20 mouse cellular contexts compared by ENCODE assay signal in the genomic region with DNA sequence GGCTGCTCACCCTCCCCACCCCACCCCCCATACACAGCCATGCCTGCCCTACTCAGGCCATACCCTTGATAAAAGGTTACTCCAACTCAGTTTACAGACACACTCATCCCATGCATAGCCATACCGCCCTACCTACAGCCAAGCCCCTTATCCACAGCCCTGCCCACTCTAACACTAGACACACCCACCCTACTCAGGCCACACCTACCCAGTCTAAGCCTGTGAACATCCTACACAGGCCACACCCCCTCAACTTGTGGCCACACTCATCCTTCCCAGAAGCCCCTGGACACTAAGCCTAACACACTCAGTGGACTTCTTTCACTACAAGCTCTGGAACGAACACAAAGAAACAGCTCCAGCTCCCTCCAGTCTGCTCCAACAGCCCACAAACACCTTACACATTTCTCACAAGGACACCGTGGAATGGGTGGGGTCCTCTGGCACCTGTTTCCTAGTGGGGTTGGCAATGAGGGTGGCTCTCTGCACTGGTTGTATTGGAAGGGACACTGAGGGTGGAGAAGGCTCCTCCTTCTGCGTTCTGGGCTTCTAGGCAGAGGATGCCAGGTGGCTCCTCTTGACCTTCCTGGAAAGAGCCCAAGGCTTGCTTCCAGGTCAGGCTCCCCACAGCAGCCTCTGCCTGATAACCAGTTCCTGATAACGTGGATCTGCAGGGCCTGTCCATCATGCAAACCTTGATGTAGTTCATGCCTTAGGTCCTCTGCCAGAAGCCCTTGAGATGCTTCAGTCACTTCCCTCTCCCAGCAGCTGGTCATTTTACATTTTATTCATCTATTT. TPM values are rescaled to one million over a fixed set of nuclear protein-coding genes. Genes with fewer than 3 reads are reported as not detected.
DNase-seq lines count a peak whose midpoint lies in the region; ATAC-seq and TF ChIP-seq lines count a peak whose summit lies in the region.
"Had no signal": no experiment of that assay in that cellular context is flagged by ENCODE, and none has a peak within 500 bp of the region (broad histone marks: within the 10 kb centered on the region; RNA-seq: fewer than 3 reads in every experiment).

No protein-coding gene starts in this region.

- H3K4me2 ChIP-seq in lung, embryonic 16.5 days (ENCODE audit: low read depth, low read length) = no peak overlapping the region
- no peak overlapping the region for H3K4me2 ChIP-seq in stomach, embryonic 15.5 days
- H3K4me2 ChIP-seq: embryonic facial prominence, embryonic 13.5 days; forebrain, embryonic 12.5 days; heart, embryonic 12.5 days; neural tube, embryonic 13.5 days had no signal

- no peak overlapping the region for H3K27ac ChIP-seq in lung, embryonic 16.5 days (ENCODE audit: low read length)
- H3K27ac ChIP-seq in stomach, embryonic 15.5 days = no peak overlapping the region
- H3K27ac ChIP-seq: embryonic facial prominence, embryonic 13.5 days; forebrain, embryonic 12.5 days; hindbrain, embryonic 10.5 days; limb, embryonic 10.5 days; macrophage; neural tube, embryonic 13.5 days had no signal

- ATAC-seq in lung, embryonic 16.5 days (ENCODE audit: low read depth) = 0 out of 2 replicates have a peak, but pooled peaks have one; percentile 17
- ATAC-seq in common myeloid progenitor, adult 5-6 weeks (replicated peaks; ENCODE audit: low read depth, poor library complexity, severe bottlenecking) = peak; percentile 31; the same call in 1 of the 2 replicates
- ATAC-seq in stomach, embryonic 15.5 days (ENCODE audit: insufficient read depth, low FRiP score, low read depth) = 0 out of 2 replicates have a peak, but pooled peaks have one; percentile 21

- H3K4me3 ChIP-seq in lung, embryonic 16.5 days (ENCODE audit: low read length) = no peak overlapping the region
- no peak overlapping the region for H3K4me3 ChIP-seq in lung, adult 2 months (replicated peaks; ENCODE audit: extremely low read depth, low read depth, low read length)
- no peak overlapping the region for H3K4me3 ChIP-seq in stomach, embryonic 15.5 days (replicated peaks)
- H3K4me3 ChIP-seq: embryonic facial prominence, embryonic 13.5 days; forebrain, embryonic 12.5 days; heart, embryonic 12.5 days; hindbrain, embryonic 10.5 days; limb, embryonic 10.5 days; neural tube, embryonic 13.5 days had no signal

- H3K27me3 ChIP-seq in lung, embryonic 16.5 days (ENCODE audit: control insufficient read depth, insufficient read depth, low read depth, low read length) = no peaks in the 10 kb centered on the region
- no peaks in the 10 kb centered on the region for H3K27me3 ChIP-seq in stomach, embryonic 15.5 days (replicated peaks)
- H3K27me3 ChIP-seq: neural tube, embryonic 13.5 days had no signal

- H3K9ac ChIP-seq in lung, embryonic 16.5 days (ENCODE audit: low read length) = no peak overlapping the region
- H3K9ac ChIP-seq in stomach, embryonic 15.5 days = no peak overlapping the region
- H3K9ac ChIP-seq: embryonic facial prominence, embryonic 13.5 days; forebrain, embryonic 12.5 days; heart, embryonic 12.5 days; neural tube, embryonic 13.5 days had no signal

- no peaks in the 10 kb centered on the region for H3K36me3 ChIP-seq in lung, embryonic 16.5 days (ENCODE audit: control insufficient read depth, insufficient read depth, low read length)
- H3K36me3 ChIP-seq in stomach, embryonic 15.5 days = no peaks in the 10 kb centered on the region
- H3K36me3 ChIP-seq: embryonic facial prominence, embryonic 13.5 days; forebrain, embryonic 12.5 days; heart, embryonic 12.5 days; hindbrain, embryonic 10.5 days; limb, embryonic 10.5 days; neural tube, embryonic 13.5 days had no signal

- H3K4me1 ChIP-seq in lung, embryonic 16.5 days (replicated peaks; ENCODE audit: control insufficient read depth, insufficient read depth, low read length) = peaks cover 31% of the 10 kb centered on the region
- peaks cover 18% of the 10 kb centered on the region for H3K4me1 ChIP-seq in lung, adult 2 months (ENCODE audit: control insufficient read depth, insufficient read depth, low read length)
- H3K4me1 ChIP-seq in stomach, embryonic 15.5 days = peaks cover 26% of the 10 kb centered on the region

- TF ChIP-seq CTCF in lung, adult 2 months (IDR thresholded peaks at IDR 0.05; ENCODE audit: insufficient read depth, low read length) = no peak

- 71% methylated on average over 5 of the region's 5 CpGs for WGBS in lung, embryonic 16.5 days
- 64% methylated on average over 5 of the region's 5 CpGs for WGBS in lung, adult 2 months
- WGBS in stomach, embryonic 15.5 days = 68% methylated on average over 5 of the region's 5 CpGs

- no peaks in the 10 kb centered on the region for H3K9me3 ChIP-seq in lung, embryonic 16.5 days (ENCODE audit: control insufficient read depth, low read length)
- H3K9me3 ChIP-seq in stomach, embryonic 15.5 days = no peaks in the 10 kb centered on the region
- H3K9me3 ChIP-seq: embryonic facial prominence, embryonic 13.5 days; forebrain, embryonic 12.5 days; heart, embryonic 12.5 days; hindbrain, embryonic 10.5 days; limb, embryonic 10.5 days; neural tube, embryonic 13.5 days had no signal

- DNase-seq in cerebellum, postnatal 10 days = peak; percentile 29 to 38
- DNase-seq in cerebellum, adult 11-12 months = no peak
- no peak for DNase-seq in lung, adult 2 months
- DNase-seq in urinary bladder, postnatal 25 days (ENCODE audit: low spot score) = no peak
- DNase-seq in thymus, postnatal 14 days = no peak
- DNase-seq: kidney, adult 11 months; kidney, postnatal 25 days; layer of hippocampus, postnatal 36 days; retina, postnatal 1 day; spleen, adult 18-20 months had no signal

- no peak for TF ChIP-seq POLR2A in lung, adult 2 months (IDR thresholded peaks at IDR 0.05; ENCODE audit: borderline replicate concordance, extremely low read depth, low read depth, low read length)

RNA-seq across cellular contexts. Expression of a gene that starts 37.7 kb away (rescaled TPM):
- 13.3 and 14.0 TPM in 2 replicates for polyA plus RNA-seq in lung, embryonic 16.5 days (2015; fragmentation: Nextera tagmentation; extraction: Ambion mirVana)
- 16.2 and 16.8 TPM in 2 replicates for polyA plus RNA-seq in lung, adult 2 months (2012; rRNA removed)
- total RNA-seq in common myeloid progenitor, adult 5-6 weeks (2017) = 11.3 and 24.6 TPM in 2 replicates
- polyA plus RNA-seq in stomach, embryonic 15.5 days (2015; fragmentation: Nextera tagmentation; extraction: Ambion mirVana) = 10.2 and 10.3 TPM in 2 replicates

Comparison
In these comparisons a context has a peak if more than half of its experiments do, and no peak if none do; other contexts are left out.
1. DNase-seq: peak in cerebellum, postnatal 10 days (2 of 2); none in cerebellum, adult 11-12 months (single experiment), lung, adult 2 months (single experiment), urinary bladder, postnatal 25 days (single experiment) and thymus, postnatal 14 days (single experiment).
2. Peak in every context shown above with its lines, with median percentiles within 50 percentile points of each other: ATAC-seq.